Mouse (Mus musculus) myocyte (in vitro differentiated cells): Measurements from ENCODE around the gene Kcnj4. TPM values are rescaled to one million over a fixed set of nuclear protein-coding genes. Genes with fewer than 3 reads are reported as not detected.

Experiments
- H3K27me3 ChIP-seq: one replicate; pipeline ENCODE4 v1.6.1; 2011; ENCODE audit not compliant: control insufficient read depth, insufficient read depth, insufficient read length
- H3K36me3 ChIP-seq: one replicate; pipeline ENCODE4 v1.6.1; 2011; ENCODE audit not compliant: control insufficient read depth, insufficient read depth
- H3K4me2 ChIP-seq: one replicate; pipeline ENCODE4 v1.6.1; 2011; ENCODE audit warnings: low read depth, control low read depth
- H3K4me3 ChIP-seq: one replicate; pipeline ENCODE4 v1.5.1; 2011; ENCODE audit warnings: mild to moderate bottlenecking, control low read depth, moderate library complexity
- H3K79me2 ChIP-seq: one replicate; pipeline ENCODE4 v1.6.1; 2011; ENCODE audit not compliant: control insufficient read depth, insufficient read depth
- H3ac ChIP-seq: one replicate; pipeline ENCODE4 v1.6.1; 2011; ENCODE audit not compliant: control insufficient read depth, insufficient read length
- CEBPB ChIP-seq: IDR thresholded peaks from 2 replicates; pipeline ENCODE4 v1.6.1; 2011; ENCODE audit warnings: mild to moderate bottlenecking, moderate library complexity; ENCODE audit not compliant: poor library complexity, insufficient read depth, severe bottlenecking
- E2F4 ChIP-seq: IDR thresholded peaks from one replicate; pipeline ENCODE4 v1.6.1; 2011; ENCODE audit warnings: mild to moderate bottlenecking, control low read depth, moderate library complexity; ENCODE audit not compliant: insufficient read depth
- MAX ChIP-seq: IDR thresholded peaks from one replicate; pipeline ENCODE4 v1.6.1; 2011; ENCODE audit warnings: low read depth, mild to moderate bottlenecking, control low read depth
- MYOD1 ChIP-seq, 3 experiments: IDR thresholded peaks; one replicate each; pipeline ENCODE4 v1.6.1; 2011; ENCODE audit warnings: control low read depth in 2 of 3, low read depth in 2 of 3, mild to moderate bottlenecking in 2 of 3, moderate library complexity in 1 of 3; ENCODE audit not compliant: insufficient read length in 2 of 3, control insufficient read depth in 1 of 3
- MYOG ChIP-seq, 3 experiments: IDR thresholded peaks; one replicate each; pipeline ENCODE4 v1.6.1; 2011; ENCODE audit warnings: control low read depth in 2 of 3, low read depth in 2 of 3, mild to moderate bottlenecking in 2 of 3; ENCODE audit not compliant: insufficient read length in 2 of 3, control insufficient read depth in 1 of 3, insufficient read depth in 1 of 3
- POLR2A ChIP-seq: IDR thresholded peaks from one replicate; pipeline ENCODE4 v1.6.1; 2011; ENCODE audit warnings: low read depth, mild to moderate bottlenecking, control low read depth, moderate library complexity; ENCODE audit not compliant: insufficient read length
- POLR2AphosphoS2 ChIP-seq: IDR thresholded peaks from one replicate; pipeline ENCODE4 v1.6.1; 2011; ENCODE audit warnings: low read depth, control low read depth; ENCODE audit not compliant: insufficient read length
- REST ChIP-seq: IDR thresholded peaks from one replicate; pipeline ENCODE4 v1.6.1; 2011; ENCODE audit warnings: mild to moderate bottlenecking, control low read depth, moderate library complexity; ENCODE audit not compliant: insufficient read depth, insufficient read length
- SRF ChIP-seq: IDR thresholded peaks from one replicate; pipeline ENCODE4 v1.6.1; 2011; ENCODE audit warnings: low read depth; ENCODE audit not compliant: control insufficient read depth, insufficient read length
- TCF12 ChIP-seq: IDR thresholded peaks from one replicate; pipeline ENCODE4 v1.6.1; 2011; ENCODE audit warnings: mild to moderate bottlenecking, control low read depth; ENCODE audit not compliant: poor library complexity, insufficient read depth, severe bottlenecking
- TCF3 ChIP-seq: IDR thresholded peaks from one replicate; pipeline ENCODE4 v1.6.1; 2011; ENCODE audit warnings: low read depth, control low read depth; ENCODE audit not compliant: insufficient read length
- USF1 ChIP-seq: IDR thresholded peaks from one replicate; pipeline ENCODE4 v1.6.1; 2011; ENCODE audit warnings: low read depth, mild to moderate bottlenecking, control low read depth, moderate library complexity
- polyA plus RNA-seq: library from polyadenylated mRNA; unstranded; fragments of >200 nt; fragmentation: generic; extraction: Trizol; gene quantifications from one replicate; pipeline ENCODE4 v1.2.1, GENCODE M21; 2012; ENCODE audit warnings: missing spikeins

The Kcnj4 gene
- polyA plus RNA-seq, 1 experiment, result 0.06 TPM

DNA sequence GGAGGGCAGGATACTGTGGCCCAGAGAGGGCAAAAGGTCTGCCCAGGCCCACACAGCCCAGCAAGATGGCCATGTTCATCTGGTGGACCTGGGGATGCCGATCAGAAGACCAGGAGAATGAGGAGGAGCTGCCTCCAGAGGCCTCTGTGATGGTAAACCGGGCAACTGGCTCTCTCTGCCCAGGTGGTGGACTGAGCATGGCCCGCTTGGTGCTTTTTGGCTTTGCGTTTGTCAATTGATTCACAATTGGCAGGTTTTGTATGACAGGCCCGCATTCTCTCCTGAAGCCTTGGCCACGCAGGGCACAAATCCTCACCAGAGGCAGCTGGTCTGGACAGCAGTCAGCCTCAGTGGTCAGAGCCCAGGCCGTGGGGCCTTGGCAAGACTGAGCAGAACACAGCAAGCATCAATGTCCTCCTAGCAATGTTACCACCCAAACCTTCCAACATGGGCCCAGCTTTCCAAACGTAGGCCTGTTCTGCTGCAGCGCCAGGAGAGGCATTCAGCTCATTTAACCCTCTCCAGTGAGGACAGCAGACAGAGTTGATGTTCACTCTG lies 62.0 kb downstream of the Kcnj4 start:
- Histone ChIP-seq H3K36me3 (no peaks in the 10 kb centered on the region), H3K4me3 (no peak overlapping the region), H3K79me2 (peaks cover 37% of the 10 kb centered on the region), H3K27me3 (no peaks in the 10 kb centered on the region), H3ac (no peak overlapping the region), H3K4me2 (no peak overlapping the region)
- TF ChIP-seq MYOG (IDR thresholded peaks at IDR 0.05; ENCODE audit: control insufficient read depth in 1 of 3, insufficient read depth in 1 of 3, insufficient read length in 2 of 3, low read depth in 2 of 3) (no peak), TCF12 (no peak), SRF (no peak), REST (no peak), E2F4 (no peak), USF1 (no peak), POLR2A (no peak), MYOD1 (IDR thresholded peaks at IDR 0.05; ENCODE audit: control insufficient read depth in 1 of 3, insufficient read length in 2 of 3, low read depth in 2 of 3) (no peak), MAX (no peak), CEBPB (no peak), TCF3 (no peak), POLR2AphosphoS2 (no peak)

DNA sequence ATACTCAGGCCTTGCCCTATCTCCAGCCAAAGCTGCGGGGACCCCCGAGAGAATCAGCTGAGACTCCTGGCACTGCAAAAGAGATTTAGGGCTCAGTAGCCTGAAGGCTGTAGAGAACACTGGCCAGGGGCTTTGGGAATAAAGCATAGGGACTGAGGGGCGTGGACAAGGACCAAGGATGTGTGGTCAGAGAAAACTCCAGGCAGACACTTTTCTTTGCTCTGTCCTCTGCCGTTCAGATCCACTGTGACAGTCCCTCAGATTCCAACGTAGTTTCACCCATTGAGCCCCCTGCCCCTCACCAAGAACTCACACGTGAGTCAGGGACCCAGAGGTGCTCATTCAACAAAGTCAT lies 62.8 kb downstream of the Kcnj4 start:
- Histone ChIP-seq H3K79me2 (peaks cover 44% of the 10 kb centered on the region), H3K36me3 (peaks cover 6% of the 10 kb centered on the region), H3K4me2 (peak overlapping the region; percentile 98), H3K27me3 (no peaks in the 10 kb centered on the region), H3K4me3 (peak overlapping the region; percentile 53), H3ac (peak overlapping the region; percentile 61)
- TF ChIP-seq MYOG (IDR thresholded peaks at IDR 0.05; ENCODE audit: control insufficient read depth in 1 of 3, insufficient read depth in 1 of 3, insufficient read length in 2 of 3, low read depth in 2 of 3), result no peak
- TF ChIP-seq TCF12, result no peak
- TF ChIP-seq MAX, result no peak

DNA sequence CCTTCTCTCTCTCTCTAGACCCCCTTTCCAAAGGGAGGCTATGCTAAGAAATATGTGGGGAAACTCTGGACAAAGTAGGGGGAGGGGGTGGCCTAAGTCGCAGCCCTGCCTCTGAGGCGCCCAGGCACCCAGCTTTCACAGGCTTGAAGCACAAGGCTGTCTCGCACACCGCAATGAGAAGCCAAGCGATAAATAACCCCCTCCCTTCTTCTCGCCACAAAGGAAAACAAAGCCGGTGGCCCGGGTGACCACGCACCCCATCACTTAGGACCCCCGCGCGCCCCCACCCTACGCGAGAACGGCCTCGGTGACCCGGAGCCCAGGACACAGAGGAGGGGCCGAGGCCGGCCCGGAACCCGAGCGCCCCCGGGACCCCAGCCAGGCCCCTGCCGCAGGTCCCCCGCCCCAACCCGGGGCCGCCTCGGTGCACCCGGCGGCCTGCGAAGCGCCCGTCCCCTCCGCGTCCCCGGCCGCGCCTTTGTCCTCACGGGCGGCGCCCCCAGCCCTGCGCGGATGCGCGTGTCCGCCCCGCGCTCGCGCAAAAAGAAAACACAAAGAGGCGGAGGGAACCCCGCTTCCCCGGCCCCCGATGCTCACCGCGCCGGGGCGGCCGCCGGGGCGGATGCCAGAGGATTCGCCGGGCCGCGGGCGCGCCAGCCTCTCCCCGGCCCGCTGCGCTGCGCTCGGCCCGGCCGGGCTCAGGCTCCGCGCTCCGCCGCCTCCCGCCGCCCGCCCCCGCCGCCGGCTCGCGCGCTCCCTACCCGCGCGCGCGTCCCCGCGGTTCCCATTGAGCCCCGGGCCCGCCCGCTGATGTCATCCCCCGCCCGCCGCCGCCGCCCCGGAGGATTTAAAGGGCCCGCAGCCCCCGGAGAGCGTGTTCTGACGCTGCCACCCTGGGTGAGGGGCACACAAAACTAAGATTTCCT lies 63.4 kb downstream of the Kcnj4 start:
- Histone ChIP-seq H3K4me2 (peak overlapping the region; percentile 98), H3ac (peak overlapping the region; percentile 61), H3K4me3 (peak overlapping the region; percentile 53), H3K27me3 (no peaks in the 10 kb centered on the region), H3K79me2 (peaks cover 50% of the 10 kb centered on the region), H3K36me3 (peaks cover 13% of the 10 kb centered on the region)
- TF ChIP-seq TCF3 (no peak), REST (no peak), MYOG (IDR thresholded peaks at IDR 0.05; ENCODE audit: control insufficient read depth in 1 of 3, insufficient read depth in 1 of 3, insufficient read length in 2 of 3, low read depth in 2 of 3) (no peak), MAX (no peak), E2F4 (no peak), SRF (no peak), CEBPB (no peak), POLR2A (peak; percentile 76), USF1 (no peak), MYOD1 (IDR thresholded peaks at IDR 0.05; ENCODE audit: control insufficient read depth in 1 of 3, insufficient read length in 2 of 3, low read depth in 2 of 3) (peak in 1 of 3 experiments; percentile 1), TCF12 (no peak), POLR2AphosphoS2 (peak; percentile 80)

DNA sequence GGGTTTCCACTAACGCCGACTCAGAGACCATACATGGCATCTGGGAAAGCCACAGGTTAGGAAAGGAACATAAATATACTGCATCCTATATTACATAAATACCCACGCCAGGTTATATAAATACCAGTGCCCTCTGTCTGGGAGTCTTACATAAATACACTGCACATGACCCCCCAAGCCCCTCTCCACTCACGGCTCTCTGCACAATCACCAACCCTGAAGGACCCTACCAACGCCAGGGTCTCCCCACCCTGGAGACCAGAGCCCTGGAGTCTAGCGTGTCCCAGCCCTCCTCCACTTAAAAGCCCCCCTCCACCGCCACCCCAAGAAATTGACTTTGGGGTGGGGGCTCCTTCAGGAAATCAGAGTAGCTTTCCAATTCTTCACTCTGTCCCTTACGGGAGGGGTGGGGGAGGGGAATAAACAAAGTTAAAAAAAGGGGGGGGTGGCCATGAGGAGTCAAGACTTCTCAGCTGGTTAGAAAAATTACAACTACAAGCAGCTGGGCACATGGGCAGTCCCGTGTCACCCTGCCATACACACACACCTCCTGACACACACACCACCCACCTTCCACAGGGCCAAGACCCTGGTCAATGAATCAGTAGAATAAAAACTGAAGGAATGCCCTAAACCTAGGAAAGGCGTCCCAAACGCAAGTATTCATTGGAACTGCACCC lies 64.2 kb downstream of the Kcnj4 start:
- H3K36me3 ChIP-seq, result peaks cover 13% of the 10 kb centered on the region
- H3K79me2 ChIP-seq, result peaks cover 58% of the 10 kb centered on the region
- TF ChIP-seq REST (no peak), POLR2AphosphoS2 (no peak), E2F4 (no peak), SRF (no peak), MYOD1 (IDR thresholded peaks at IDR 0.05; ENCODE audit: control insufficient read depth in 1 of 3, insufficient read length in 2 of 3, low read depth in 2 of 3) (peak in 1 of 3 experiments; percentile 69), POLR2A (peak; percentile 47), MYOG (IDR thresholded peaks at IDR 0.05; ENCODE audit: control insufficient read depth in 1 of 3, insufficient read depth in 1 of 3, insufficient read length in 2 of 3, low read depth in 2 of 3) (peak in 1 of 3 experiments; percentile 20)
- no peaks in the 10 kb centered on the region for H3K27me3 ChIP-seq
- H3K4me3 ChIP-seq, result peak overlapping the region; percentile 53
- peak overlapping the region; percentile 76 for H3K4me2 ChIP-seq
- peak overlapping the region; percentile 61 for H3ac ChIP-seq
